ENCODE assay signal across 8 mouse cellular contexts in genomic region chr4:141425484-141426479, GRCm38 (mm10). TPM values are rescaled to one million over a fixed set of nuclear protein-coding genes. Genes with fewer than 3 reads are reported as not detected.
A peak's percentile ranks its signal among the peaks of the same experiment; 100 is the strongest.
DNase-seq lines count a peak whose midpoint lies in the region; ATAC-seq and TF ChIP-seq lines count a peak whose summit lies in the region.

No protein-coding gene starts in this region.

- TF ChIP-seq POLR2A in testis, adult 2 months (IDR thresholded peaks at IDR 0.05; ENCODE audit: control insufficient read depth, low read depth, low read length), result no peak
- TF ChIP-seq POLR2A in limb, embryonic 14.5 days (IDR thresholded peaks at IDR 0.05; ENCODE audit: borderline replicate concordance, extremely low read depth, insufficient read depth, insufficient read length), result no peak

- peak overlapping the region; percentile 84 for H3K4me2 ChIP-seq in embryonic facial prominence, embryonic 14.5 days (ENCODE audit: low read depth, low read length)
- H3K4me2 ChIP-seq in heart, embryonic 14.5 days (ENCODE audit: low read length), result peak overlapping the region; percentile 93
- peak overlapping the region; percentile 73 for H3K4me2 ChIP-seq in kidney, embryonic 16.5 days (replicated peaks; ENCODE audit: low read depth, low read length)
- H3K4me2 ChIP-seq in limb, embryonic 14.5 days (replicated peaks; ENCODE audit: low read depth, low read length, severe bottlenecking), result peak overlapping the region; percentile 91

- H3K27me3 ChIP-seq in testis, adult 2 months (ENCODE audit: control insufficient read depth, insufficient read depth, low read length), result no peaks in the 10 kb centered on the region
- no peaks in the 10 kb centered on the region for H3K27me3 ChIP-seq in embryonic facial prominence, embryonic 14.5 days (replicated peaks; ENCODE audit: control insufficient read depth, insufficient read depth, low read length)
- H3K27me3 ChIP-seq in heart, embryonic 14.5 days (ENCODE audit: control insufficient read depth, insufficient read depth, low read length), result no peaks in the 10 kb centered on the region
- H3K27me3 ChIP-seq in kidney, embryonic 16.5 days (ENCODE audit: insufficient read depth, low read length), result no peaks in the 10 kb centered on the region; the same call in 1 of the 2 replicates
- no peaks in the 10 kb centered on the region for H3K27me3 ChIP-seq in limb, embryonic 14.5 days (ENCODE audit: control insufficient read depth, insufficient read depth, low read length)

- H3K4me3 ChIP-seq in testis, adult 2 months (ENCODE audit: control insufficient read depth, low read depth, low read length), result peak overlapping the region; percentile 10; the same call in 1 of the 2 replicates
- H3K4me3 ChIP-seq in embryonic facial prominence, embryonic 14.5 days (ENCODE audit: low read depth, low read length), result peak overlapping the region; percentile 44
- peak overlapping the region; percentile 62 to 66 for H3K4me3 ChIP-seq in heart, embryonic 14.5 days (ENCODE audit: control insufficient read depth in 1 of 2, insufficient read depth in 1 of 2, low read depth in 1 of 2, low read length in 2 of 2)
- H3K4me3 ChIP-seq in kidney, embryonic 16.5 days (ENCODE audit: low read length), result peak overlapping the region; percentile 42
- peak overlapping the region; percentile 43 for H3K4me3 ChIP-seq in limb, embryonic 14.5 days (replicated peaks; ENCODE audit: low read length)

- H3K9me3 ChIP-seq in embryonic facial prominence, embryonic 14.5 days (ENCODE audit: control insufficient read depth, low read length), result no peaks in the 10 kb centered on the region
- no peaks in the 10 kb centered on the region for H3K9me3 ChIP-seq in heart, embryonic 14.5 days (ENCODE audit: control insufficient read depth, low read length)
- no peaks in the 10 kb centered on the region for H3K9me3 ChIP-seq in kidney, embryonic 16.5 days (ENCODE audit: low read length)
- no peaks in the 10 kb centered on the region for H3K9me3 ChIP-seq in limb, embryonic 14.5 days (ENCODE audit: control insufficient read depth, low read length)

- ATAC-seq in embryonic facial prominence, embryonic 14.5 days (ENCODE audit: low read depth), result peak; percentile 94
- peak; percentile 61 for ATAC-seq in heart, embryonic 14.5 days (ENCODE audit: insufficient number of reproducible peaks, insufficient read depth, low FRiP score, low read depth)
- peak; percentile 85 for ATAC-seq in kidney, embryonic 16.5 days (ENCODE audit: low FRiP score, low TSS enrichment)
- peak; percentile 91 for ATAC-seq in limb, embryonic 14.5 days (ENCODE audit: low FRiP score, low read depth)
- ATAC-seq in monocyte, adult 5-6 weeks (replicated peaks; ENCODE audit: insufficient number of reproducible peaks, low FRiP score, low TSS enrichment, poor library complexity, severe bottlenecking), result 0 out of 2 replicates have a peak, but pooled peaks have one; percentile 25

- H3K9ac ChIP-seq in embryonic facial prominence, embryonic 14.5 days (ENCODE audit: low read depth, low read length), result peak overlapping the region; percentile 58
- peak overlapping the region; percentile 95 for H3K9ac ChIP-seq in heart, embryonic 14.5 days (ENCODE audit: low read length)
- peak overlapping the region; percentile 35 for H3K9ac ChIP-seq in kidney, embryonic 16.5 days (replicated peaks; ENCODE audit: low read length)
- peak overlapping the region; percentile 55 for H3K9ac ChIP-seq in limb, embryonic 14.5 days (ENCODE audit: low read depth, low read length, severe bottlenecking)

- H3K27ac ChIP-seq in testis, adult 2 months (ENCODE audit: control insufficient read depth, insufficient read depth, low read depth, low read length), result no peak overlapping the region
- H3K27ac ChIP-seq in embryonic facial prominence, embryonic 14.5 days (replicated peaks; ENCODE audit: low read depth, low read length), result peak overlapping the region; percentile 67; the same call in 1 of the 2 replicates
- H3K27ac ChIP-seq in heart, embryonic 14.5 days (replicated peaks in 1 of 2; ENCODE audit: control insufficient read depth in 1 of 2, insufficient read depth in 1 of 2, low read depth in 2 of 2, low read length in 2 of 2), result peak overlapping the region; percentile 97 to 99
- peak overlapping the region; percentile 58 for H3K27ac ChIP-seq in kidney, embryonic 16.5 days (ENCODE audit: low read length)
- 0 out of 2 replicates have a peak overlapping the region, but pooled peaks have one; percentile 58 for H3K27ac ChIP-seq in limb, embryonic 14.5 days (replicated peaks; ENCODE audit: low read depth, low read length)

- H3K4me1 ChIP-seq in testis, adult 2 months (ENCODE audit: control insufficient read depth, insufficient read depth, low read length), result peaks cover 28% of the 10 kb centered on the region
- peaks cover 7% of the 10 kb centered on the region for H3K4me1 ChIP-seq in embryonic facial prominence, embryonic 14.5 days (ENCODE audit: control insufficient read depth, insufficient read depth, low read length)
- H3K4me1 ChIP-seq in heart, embryonic 14.5 days (ENCODE audit: control insufficient read depth in 2 of 2, insufficient read depth in 2 of 2, low read length in 2 of 2), result peaks cover 22 to 37% of the 10 kb centered on the region in 2 experiments
- H3K4me1 ChIP-seq in kidney, embryonic 16.5 days (ENCODE audit: insufficient read depth, low read length), result peaks cover 30% of the 10 kb centered on the region
- H3K4me1 ChIP-seq in limb, embryonic 14.5 days (ENCODE audit: control insufficient read depth, insufficient read depth, low read length), result peaks cover 18% of the 10 kb centered on the region

- no peaks in the 10 kb centered on the region for H3K36me3 ChIP-seq in testis, adult 2 months (ENCODE audit: control insufficient read depth, insufficient read depth, low read length)
- no peaks in the 10 kb centered on the region for H3K36me3 ChIP-seq in embryonic facial prominence, embryonic 14.5 days (ENCODE audit: control insufficient read depth, insufficient read depth, low read length)
- peaks cover 28% of the 10 kb centered on the region for H3K36me3 ChIP-seq in heart, embryonic 14.5 days (ENCODE audit: control insufficient read depth, insufficient read depth, low read length)
- H3K36me3 ChIP-seq in kidney, embryonic 16.5 days (ENCODE audit: insufficient read depth, low read length), result no peaks in the 10 kb centered on the region
- H3K36me3 ChIP-seq in limb, embryonic 14.5 days (ENCODE audit: control insufficient read depth, insufficient read depth, low read length), result no peaks in the 10 kb centered on the region

- no peak for TF ChIP-seq CTCF in testis, adult 2 months (IDR thresholded peaks at IDR 0.05; ENCODE audit: control insufficient read depth, insufficient read depth, insufficient replicate concordance, low read depth, low read length)

- 3% methylated on average over 27 of the region's 36 CpGs for WGBS in embryonic facial prominence, embryonic 14.5 days
- WGBS in heart, embryonic 14.5 days, result 2% methylated on average over 36 of the region's 36 CpGs
- WGBS in kidney, embryonic 16.5 days, result 4% methylated on average over 36 of the region's 36 CpGs
- WGBS in limb, embryonic 14.5 days, result 5% methylated on average over 31 of the region's 36 CpGs

- no peak for DNase-seq in testis, postnatal 14 days (ENCODE audit: low spot score)
- peak; percentile 86 for DNase-seq in embryonic facial prominence, embryonic 14.5 days (ENCODE audit: low spot score)
- peak; percentile 66 for DNase-seq in limb, embryonic 14.5 days (ENCODE audit: low spot score)
- peak; percentile 17 to 26 for DNase-seq in thymus, postnatal 10 days (ENCODE audit: low spot score in 2 of 2)

RNA-seq across cellular contexts. Expression of gene Hspb7, which starts 5.2 kb away (rescaled TPM):
- polyA plus RNA-seq in testis, adult 2 months (2012; rRNA removed), result 24.6 and 24.7 TPM in 2 replicates
- 3.4 and 8.8 TPM in 2 replicates for polyA plus RNA-seq in embryonic facial prominence, embryonic 14.5 days (2014; fragmentation: Nextera tagmentation; extraction: Ambion mirVana)
- 172 and 266 TPM in 2 replicates for polyA plus RNA-seq in heart, embryonic 14.5 days (2014; fragmentation: Nextera tagmentation; extraction: Ambion mirVana)
- polyA plus RNA-seq in kidney, embryonic 16.5 days (2015; fragmentation: Nextera tagmentation; extraction: Ambion mirVana), result 0.58 and 0.80 TPM in 2 replicates
- 3.0 and 3.2 TPM in 2 replicates for polyA plus RNA-seq in limb, embryonic 14.5 days (2012; rRNA removed)
- polyA plus RNA-seq in limb, embryonic 14.5 days (2014; fragmentation: Nextera tagmentation; extraction: Ambion mirVana), result 0.43 and 1.3 TPM in 2 replicates
- total RNA-seq in monocyte, adult 5-6 weeks (2017), result 0.64 TPM in 1 of 3 replicates, not detected in the others

RNA-seq across cellular contexts. Expression of gene Clcnkb, which starts 10.0 kb away (rescaled TPM):
- polyA plus RNA-seq in testis, adult 2 months (2012; rRNA removed), result 0.68 and 1.2 TPM in 2 replicates
- polyA plus RNA-seq in embryonic facial prominence, embryonic 14.5 days (2014; fragmentation: Nextera tagmentation; extraction: Ambion mirVana), result not detected in 2 replicates
- 0.26 and 1.1 TPM in 2 replicates for polyA plus RNA-seq in heart, embryonic 14.5 days (2014; fragmentation: Nextera tagmentation; extraction: Ambion mirVana)
- polyA plus RNA-seq in kidney, embryonic 16.5 days (2015; fragmentation: Nextera tagmentation; extraction: Ambion mirVana), result 34.2 and 48.4 TPM in 2 replicates
- 0.21 TPM in 1 of 2 replicates, not detected in the other for polyA plus RNA-seq in limb, embryonic 14.5 days (2012; rRNA removed)
- 0.51 TPM in 1 of 2 replicates, not detected in the other for polyA plus RNA-seq in limb, embryonic 14.5 days (2014; fragmentation: Nextera tagmentation; extraction: Ambion mirVana)
- not detected in 3 replicates for total RNA-seq in monocyte, adult 5-6 weeks (2017)

RNA-seq across cellular contexts. Expression of gene Srarp, which starts 10.1 kb away (rescaled TPM):
- polyA plus RNA-seq in testis, adult 2 months (2012; rRNA removed), result 0.67 TPM in 2 replicates
- not detected in 2 replicates for polyA plus RNA-seq in embryonic facial prominence, embryonic 14.5 days (2014; fragmentation: Nextera tagmentation; extraction: Ambion mirVana)
- not detected in 2 replicates for polyA plus RNA-seq in heart, embryonic 14.5 days (2014; fragmentation: Nextera tagmentation; extraction: Ambion mirVana)
- polyA plus RNA-seq in kidney, embryonic 16.5 days (2015; fragmentation: Nextera tagmentation; extraction: Ambion mirVana), result not detected in 2 replicates
- not detected in 2 replicates for polyA plus RNA-seq in limb, embryonic 14.5 days (2012; rRNA removed)
- not detected in 2 replicates for polyA plus RNA-seq in limb, embryonic 14.5 days (2014; fragmentation: Nextera tagmentation; extraction: Ambion mirVana)
- not detected in 3 replicates for total RNA-seq in monocyte, adult 5-6 weeks (2017)

RNA-seq across cellular contexts. Expression of gene Zbtb17, which starts 18.7 kb away (rescaled TPM):
- polyA plus RNA-seq in testis, adult 2 months (2012; rRNA removed), result 24.6 and 28.4 TPM in 2 replicates
- 22.0 and 28.7 TPM in 2 replicates for polyA plus RNA-seq in embryonic facial prominence, embryonic 14.5 days (2014; fragmentation: Nextera tagmentation; extraction: Ambion mirVana)
- 16.2 and 18.8 TPM in 2 replicates for polyA plus RNA-seq in heart, embryonic 14.5 days (2014; fragmentation: Nextera tagmentation; extraction: Ambion mirVana)
- 41.7 and 43.1 TPM in 2 replicates for polyA plus RNA-seq in kidney, embryonic 16.5 days (2015; fragmentation: Nextera tagmentation; extraction: Ambion mirVana)
- polyA plus RNA-seq in limb, embryonic 14.5 days (2012; rRNA removed), result 48.5 and 55.0 TPM in 2 replicates
- 29.0 and 30.5 TPM in 2 replicates for polyA plus RNA-seq in limb, embryonic 14.5 days (2014; fragmentation: Nextera tagmentation; extraction: Ambion mirVana)
- 21.7 to 33.8 TPM (median 27.3 TPM) in 3 replicates for total RNA-seq in monocyte, adult 5-6 weeks (2017)

RNA-seq across cellular contexts. Expression of gene Clcnka, which starts 27.3 kb away (rescaled TPM):
- 0.14 and 1.3 TPM in 2 replicates for polyA plus RNA-seq in testis, adult 2 months (2012; rRNA removed)
- polyA plus RNA-seq in embryonic facial prominence, embryonic 14.5 days (2014; fragmentation: Nextera tagmentation; extraction: Ambion mirVana), result 1.2 and 1.3 TPM in 2 replicates
- polyA plus RNA-seq in heart, embryonic 14.5 days (2014; fragmentation: Nextera tagmentation; extraction: Ambion mirVana), result not detected in 2 replicates
- polyA plus RNA-seq in kidney, embryonic 16.5 days (2015; fragmentation: Nextera tagmentation; extraction: Ambion mirVana), result 14.7 and 17.8 TPM in 2 replicates
- polyA plus RNA-seq in limb, embryonic 14.5 days (2012; rRNA removed), result 0.75 and 1.3 TPM in 2 replicates
- 0.36 and 0.61 TPM in 2 replicates for polyA plus RNA-seq in limb, embryonic 14.5 days (2014; fragmentation: Nextera tagmentation; extraction: Ambion mirVana)
- total RNA-seq in monocyte, adult 5-6 weeks (2017), result not detected in 3 replicates

Comparison
In these comparisons a context has a peak if more than half of its experiments do, and no peak if none do; other contexts are left out.
1. H3K4me3 ChIP-seq: peak in every context shown above with its lines; median percentile 64 in heart, embryonic 14.5 days; 44 in embryonic facial prominence, embryonic 14.5 days; 43 in limb, embryonic 14.5 days; 42 in kidney, embryonic 16.5 days; 10 in testis, adult 2 months.
2. ATAC-seq: peak in every context shown above with its lines; median percentile 94 in embryonic facial prominence, embryonic 14.5 days; 91 in limb, embryonic 14.5 days; 85 in kidney, embryonic 16.5 days; 61 in heart, embryonic 14.5 days; 25 in monocyte, adult 5-6 weeks.
3. H3K9ac ChIP-seq: peak in every context shown above with its lines; median percentile 95 in heart, embryonic 14.5 days; 58 in embryonic facial prominence, embryonic 14.5 days; 55 in limb, embryonic 14.5 days; 35 in kidney, embryonic 16.5 days.
4. RNA of gene Clcnkb, which starts 10.0 kb away (polyA plus RNA-seq): 34.2 to 48.4 TPM in kidney, embryonic 16.5 days; 0.26 to 1.1 TPM in heart, embryonic 14.5 days, 0.68 to 1.2 TPM in testis, adult 2 months, not detected in embryonic facial prominence, embryonic 14.5 days and 0.21 to 0.51 TPM in limb, embryonic 14.5 days; every median in the first group is over 10 times any median in the second.
5. Peak in every context shown above with its lines, with median percentiles within 50 percentile points of each other: H3K4me2 ChIP-seq.